Mouse (Mus musculus): ENCODE data around the gene Syt3.

Syt3 gene

GRCm38 (mm10) chr7:44357531-44357930, 26.4 kb upstream of the Syt3 start:
- no peak for DNase-seq (ENCODE audit: low spot score)

GRCm38 (mm10) chr7:44358012-44358411, 25.9 kb upstream of the Syt3 start:
- DNase-seq (ENCODE audit: low spot score), result peak; percentile 8

- peak; percentile 59 for DNase-seq (ENCODE audit: low spot score)
These were observed 24.8 kb upstream of the Syt3 start for GRCm38 (mm10) chr7:44358886-44359654.

- DNase-seq (ENCODE audit: low spot score), result peak; percentile 96
These were observed 23.8 kb upstream of the Syt3 start for GRCm38 (mm10) chr7:44359908-44360672.

GRCm38 (mm10) chr7:44360792-44361301, 23.1 kb upstream of the Syt3 start:
- DNase-seq (ENCODE audit: low spot score), result peak; percentile 15

- no peak for DNase-seq (ENCODE audit: low spot score)
These were observed 11.2 kb upstream of the Syt3 start for GRCm38 (mm10) chr7:44372678-44373077.

GRCm38 (mm10) chr7:44373460-44373859, 10.4 kb upstream of the Syt3 start:
- DNase-seq (ENCODE audit: low spot score), result no peak

- DNase-seq (ENCODE audit: low spot score), result peak; percentile 90
These were observed 9.8 kb upstream of the Syt3 start for GRCm38 (mm10) chr7:44373889-44374652.

GRCm38 (mm10) chr7:44374756-44375155, 9.1 kb upstream of the Syt3 start:
- DNase-seq (ENCODE audit: low spot score), result peak; percentile 26

- peak; percentile 26 for DNase-seq (ENCODE audit: low spot score)
These were observed 8.7 kb upstream of the Syt3 start for GRCm38 (mm10) chr7:44375207-44375606.

- DNase-seq (ENCODE audit: low spot score), result no peak
These were observed 8.1 kb upstream of the Syt3 start for GRCm38 (mm10) chr7:44375793-44376192.

GRCm38 (mm10) chr7:44378290-44378689, 5.6 kb upstream of the Syt3 start:
- DNase-seq (ENCODE audit: low spot score), result no peak

GRCm38 (mm10) chr7:44382541-44382940, 1.4 kb upstream of the Syt3 start:
- DNase-seq (ENCODE audit: low spot score), result no peak

- no peak for DNase-seq (ENCODE audit: low spot score)
These were observed 786 bp downstream of the Syt3 start for GRCm38 (mm10) chr7:44384716-44385059.

GRCm38 (mm10) chr7:44385720-44386119, 1.8 kb downstream of the Syt3 start, which contains the start of gene 1700008O03Rik:
TSS of gene 1700008O03Rik (minus strand) at chr7:44385820.
- DNase-seq (ENCODE audit: low spot score), result no peak

GRCm38 (mm10) chr7:44391831-44392230, 7.9 kb downstream of the Syt3 start:
- no peak for DNase-seq (ENCODE audit: low spot score)

- no peak for DNase-seq (ENCODE audit: low spot score)
These were observed 8.4 kb downstream of the Syt3 start for GRCm38 (mm10) chr7:44392341-44392740.

- DNase-seq (ENCODE audit: low spot score), result no peak
These were observed 9.4 kb downstream of the Syt3 start for GRCm38 (mm10) chr7:44393284-44393683.

- peak; percentile 74 for DNase-seq (ENCODE audit: low spot score)
These were observed 14.7 kb downstream of the Syt3 start for GRCm38 (mm10) chr7:44398570-44398969.

GRCm38 (mm10) chr7:44401673-44402072, 17.8 kb downstream of the Syt3 start:
- no peak for DNase-seq (ENCODE audit: low spot score)

- peak; percentile 99 for DNase-seq (ENCODE audit: low spot score)
These were observed 21.6 kb downstream of the Syt3 start for GRCm38 (mm10) chr7:44405346-44406014.

GRCm38 (mm10) chr7:44406015-44406355, 22.1 kb downstream of the Syt3 start:
- DNase-seq (ENCODE audit: low spot score), result no peak

Measured in retina, embryonic 14.5 days (tissue).